ENCODE assay signal across 8 mouse cellular contexts in genomic region chr19:5811771-5812504, GRCm38 (mm10). TPM values are rescaled to one million over a fixed set of nuclear protein-coding genes. Genes with fewer than 3 reads are reported as not detected.
DNase-seq lines count a peak whose midpoint lies in the region; ATAC-seq and TF ChIP-seq lines count a peak whose summit lies in the region.

No protein-coding gene starts in this region.

- TF ChIP-seq CTCF in small intestine, adult 2 months (IDR thresholded peaks at IDR 0.05; ENCODE audit: extremely low read depth, insufficient read length, insufficient replicate concordance, low read depth, low read length), result no peak

- peak overlapping the region; percentile 88 for H3K27ac ChIP-seq in hindbrain, embryonic 11.5 days (ENCODE audit: low read depth, low read length)
- peak overlapping the region; percentile 82 for H3K27ac ChIP-seq in small intestine, adult 2 months (ENCODE audit: insufficient read depth, low read depth, low read length)

- H3K4me1 ChIP-seq in hindbrain, embryonic 11.5 days (replicated peaks; ENCODE audit: control insufficient read depth, insufficient read depth, low read length), result peaks cover 12% of the 10 kb centered on the region
- H3K4me1 ChIP-seq in small intestine, adult 2 months (ENCODE audit: control insufficient read depth, insufficient read depth, insufficient read length, low read length), result peaks cover 43% of the 10 kb centered on the region

- H3K9ac ChIP-seq in hindbrain, embryonic 11.5 days (ENCODE audit: low read depth, low read length), result no peak overlapping the region

- H3K4me2 ChIP-seq in hindbrain, embryonic 11.5 days (replicated peaks; ENCODE audit: low read depth, low read length), result no peak overlapping the region

- no peaks in the 10 kb centered on the region for H3K36me3 ChIP-seq in hindbrain, embryonic 11.5 days (ENCODE audit: control insufficient read depth, insufficient read depth, low read length)
- H3K36me3 ChIP-seq in small intestine, adult 2 months (ENCODE audit: control insufficient read depth, insufficient read depth, low read length), result no peaks in the 10 kb centered on the region

- 47% methylated on average over 7 of the region's 7 CpGs for WGBS in hindbrain, embryonic 11.5 days
- 72% methylated on average over 7 of the region's 7 CpGs for WGBS in small intestine, adult 2 months

- no peaks in the 10 kb centered on the region for H3K27me3 ChIP-seq in hindbrain, embryonic 11.5 days (ENCODE audit: control insufficient read depth, insufficient read depth, low read length)
- H3K27me3 ChIP-seq in small intestine, adult 2 months (ENCODE audit: control insufficient read depth, insufficient read depth, low read length), result no peaks in the 10 kb centered on the region

- H3K9me3 ChIP-seq in hindbrain, embryonic 11.5 days (ENCODE audit: control insufficient read depth, low read length), result no peaks in the 10 kb centered on the region

- TF ChIP-seq POLR2A in small intestine, adult 2 months (IDR thresholded peaks at IDR 0.05; ENCODE audit: low read depth, low read length), result no peak

- ATAC-seq in hindbrain, embryonic 11.5 days (ENCODE audit: low FRiP score), result peak; percentile 91

- DNase-seq in NIH3T3 (ENCODE audit: low read depth), result peak; percentile 97
- peak; percentile 95 for DNase-seq in cerebellum, adult 9-10 months
- peak; percentile 85 to 92 for DNase-seq in frontal cortex, postnatal 10 days (ENCODE audit: low spot score in 2 of 2)
- DNase-seq in hindbrain, embryonic 11.5 days (ENCODE audit: low spot score), result peak; percentile 75
- DNase-seq in layer of hippocampus, adult 9-11 months, result peak; percentile 98
- peak; percentile 84 for DNase-seq in lung, postnatal 25 days (ENCODE audit: low spot score)
- DNase-seq in spleen, postnatal 36 days (ENCODE audit: low spot score in 2 of 2), result no peak

- H3K4me3 ChIP-seq in hindbrain, embryonic 11.5 days (ENCODE audit: low read depth, low read length), result no peak overlapping the region
- H3K4me3 ChIP-seq in small intestine, adult 2 months (ENCODE audit: low read depth, low read length), result no peak overlapping the region

RNA-seq across cellular contexts. Expression of gene Scyl1, which starts 40.7 kb away (rescaled TPM):
- polyA plus RNA-seq in hindbrain, embryonic 11.5 days (2014; fragmentation: Nextera tagmentation; extraction: Ambion mirVana), result 47.2 and 55.7 TPM in 2 replicates
- 37.1 and 52.5 TPM in 2 replicates for polyA plus RNA-seq in small intestine, adult 2 months (2012; rRNA removed)

Comparison
In these comparisons a context has a peak if more than half of its experiments do, and no peak if none do; other contexts are left out.
1. DNase-seq: peak in NIH3T3 (single experiment), cerebellum, adult 9-10 months (single experiment), frontal cortex, postnatal 10 days (2 of 2), hindbrain, embryonic 11.5 days (single experiment), layer of hippocampus, adult 9-11 months (single experiment) and lung, postnatal 25 days (single experiment); none in spleen, postnatal 36 days (0 of 2).